Mouse (Mus musculus) myocyte (in vitro differentiated cells): ENCODE data around the gene Ube3b. TPM values are rescaled to one million over a fixed set of nuclear protein-coding genes. Genes with fewer than 3 reads are reported as not detected.

Source experiments
- H3K27me3 ChIP-seq: one replicate; pipeline ENCODE4 v1.6.1; 2011; ENCODE audit not compliant: control insufficient read depth, insufficient read depth, insufficient read length
- H3K36me3 ChIP-seq: one replicate; pipeline ENCODE4 v1.6.1; 2011; ENCODE audit not compliant: control insufficient read depth, insufficient read depth
- H3K4me2 ChIP-seq: one replicate; pipeline ENCODE4 v1.6.1; 2011; ENCODE audit warnings: low read depth, control low read depth
- H3K4me3 ChIP-seq: one replicate; pipeline ENCODE4 v1.5.1; 2011; ENCODE audit warnings: mild to moderate bottlenecking, control low read depth, moderate library complexity
- H3K79me2 ChIP-seq: one replicate; pipeline ENCODE4 v1.6.1; 2011; ENCODE audit not compliant: control insufficient read depth, insufficient read depth
- H3ac ChIP-seq: one replicate; pipeline ENCODE4 v1.6.1; 2011; ENCODE audit not compliant: control insufficient read depth, insufficient read length
- CEBPB ChIP-seq: IDR thresholded peaks from 2 replicates; pipeline ENCODE4 v1.6.1; 2011; ENCODE audit warnings: mild to moderate bottlenecking, moderate library complexity; ENCODE audit not compliant: poor library complexity, insufficient read depth, severe bottlenecking
- E2F4 ChIP-seq: IDR thresholded peaks from one replicate; pipeline ENCODE4 v1.6.1; 2011; ENCODE audit warnings: mild to moderate bottlenecking, control low read depth, moderate library complexity; ENCODE audit not compliant: insufficient read depth
- MAX ChIP-seq: IDR thresholded peaks from one replicate; pipeline ENCODE4 v1.6.1; 2011; ENCODE audit warnings: low read depth, mild to moderate bottlenecking, control low read depth
- MYOD1 ChIP-seq, 3 experiments: IDR thresholded peaks; one replicate each; pipeline ENCODE4 v1.6.1; 2011; ENCODE audit warnings: control low read depth in 2 of 3, low read depth in 2 of 3, mild to moderate bottlenecking in 2 of 3, moderate library complexity in 1 of 3; ENCODE audit not compliant: insufficient read length in 2 of 3, control insufficient read depth in 1 of 3
- MYOG ChIP-seq, 3 experiments: IDR thresholded peaks; one replicate each; pipeline ENCODE4 v1.6.1; 2011; ENCODE audit warnings: control low read depth in 2 of 3, low read depth in 2 of 3, mild to moderate bottlenecking in 2 of 3; ENCODE audit not compliant: insufficient read length in 2 of 3, control insufficient read depth in 1 of 3, insufficient read depth in 1 of 3
- POLR2A ChIP-seq: IDR thresholded peaks from one replicate; pipeline ENCODE4 v1.6.1; 2011; ENCODE audit warnings: low read depth, mild to moderate bottlenecking, control low read depth, moderate library complexity; ENCODE audit not compliant: insufficient read length
- POLR2AphosphoS2 ChIP-seq: IDR thresholded peaks from one replicate; pipeline ENCODE4 v1.6.1; 2011; ENCODE audit warnings: low read depth, control low read depth; ENCODE audit not compliant: insufficient read length
- REST ChIP-seq: IDR thresholded peaks from one replicate; pipeline ENCODE4 v1.6.1; 2011; ENCODE audit warnings: mild to moderate bottlenecking, control low read depth, moderate library complexity; ENCODE audit not compliant: insufficient read depth, insufficient read length
- SRF ChIP-seq: IDR thresholded peaks from one replicate; pipeline ENCODE4 v1.6.1; 2011; ENCODE audit warnings: low read depth; ENCODE audit not compliant: control insufficient read depth, insufficient read length
- TCF12 ChIP-seq: IDR thresholded peaks from one replicate; pipeline ENCODE4 v1.6.1; 2011; ENCODE audit warnings: mild to moderate bottlenecking, control low read depth; ENCODE audit not compliant: poor library complexity, insufficient read depth, severe bottlenecking
- TCF3 ChIP-seq: IDR thresholded peaks from one replicate; pipeline ENCODE4 v1.6.1; 2011; ENCODE audit warnings: low read depth, control low read depth; ENCODE audit not compliant: insufficient read length
- USF1 ChIP-seq: IDR thresholded peaks from one replicate; pipeline ENCODE4 v1.6.1; 2011; ENCODE audit warnings: low read depth, mild to moderate bottlenecking, control low read depth, moderate library complexity
- polyA plus RNA-seq: library from polyadenylated mRNA; unstranded; fragments of >200 nt; fragmentation: generic; extraction: Trizol; gene quantifications from one replicate; pipeline ENCODE4 v1.2.1, GENCODE M21; 2012; ENCODE audit warnings: missing spikeins

Ube3b gene
- polyA plus RNA-seq, 1 experiment: 56.0 TPM

- Histone ChIP-seq H3ac (no peak overlapping the region), H3K4me3 (no peak overlapping the region), H3K27me3 (peaks cover 21% of the 10 kb centered on the region), H3K4me2 (no peak overlapping the region), H3K36me3 (no peaks in the 10 kb centered on the region), H3K79me2 (no peaks in the 10 kb centered on the region)
- no peak for TF ChIP-seq E2F4
- no peak for TF ChIP-seq MYOG (IDR thresholded peaks at IDR 0.05; ENCODE audit: control insufficient read depth in 1 of 3, insufficient read depth in 1 of 3, insufficient read length in 2 of 3, low read depth in 2 of 3)
- TF ChIP-seq SRF: no peak
- no peak for TF ChIP-seq CEBPB
- TF ChIP-seq TCF12: no peak
- no peak for TF ChIP-seq POLR2A
- no peak for TF ChIP-seq MAX
- no peak for TF ChIP-seq POLR2AphosphoS2
- TF ChIP-seq USF1: no peak
- no peak for TF ChIP-seq MYOD1 (IDR thresholded peaks at IDR 0.05; ENCODE audit: control insufficient read depth in 1 of 3, insufficient read length in 2 of 3, low read depth in 2 of 3)
These were observed 81.9 kb downstream of the Ube3b start for GRCm38 (mm10) chr5:114462067-114463040.

GRCm38 (mm10) chr5:114464561-114464960, 84.2 kb downstream of the Ube3b start:
- TF ChIP-seq MAX (no peak), MYOG (IDR thresholded peaks at IDR 0.05; ENCODE audit: control insufficient read depth in 1 of 3, insufficient read depth in 1 of 3, insufficient read length in 2 of 3, low read depth in 2 of 3) (no peak), POLR2A (no peak), TCF3 (no peak), CEBPB (no peak), POLR2AphosphoS2 (no peak), SRF (no peak), TCF12 (no peak), E2F4 (no peak)
- no peak overlapping the region for H3ac ChIP-seq
- H3K4me3 ChIP-seq: no peak overlapping the region
- peaks cover 23% of the 10 kb centered on the region for H3K27me3 ChIP-seq
- H3K4me2 ChIP-seq: no peak overlapping the region
- no peaks in the 10 kb centered on the region for H3K36me3 ChIP-seq
- H3K79me2 ChIP-seq: no peaks in the 10 kb centered on the region

GRCm38 (mm10) chr5:114465641-114466040, 85.2 kb downstream of the Ube3b start:
- TF ChIP-seq SRF (no peak), POLR2A (no peak), REST (no peak), MYOD1 (IDR thresholded peaks at IDR 0.05; ENCODE audit: control insufficient read depth in 1 of 3, insufficient read length in 2 of 3, low read depth in 2 of 3) (no peak), POLR2AphosphoS2 (no peak), MYOG (IDR thresholded peaks at IDR 0.05; ENCODE audit: control insufficient read depth in 1 of 3, insufficient read depth in 1 of 3, insufficient read length in 2 of 3, low read depth in 2 of 3) (no peak), TCF12 (no peak), TCF3 (no peak)
- H3K4me3 ChIP-seq: no peak overlapping the region
- no peak overlapping the region for H3ac ChIP-seq
- H3K79me2 ChIP-seq: no peaks in the 10 kb centered on the region
- H3K36me3 ChIP-seq: no peaks in the 10 kb centered on the region
- no peak overlapping the region for H3K4me2 ChIP-seq
- H3K27me3 ChIP-seq: peaks cover 24% of the 10 kb centered on the region

- TF ChIP-seq MYOD1 (IDR thresholded peaks at IDR 0.05; ENCODE audit: control insufficient read depth in 1 of 3, insufficient read length in 2 of 3, low read depth in 2 of 3) (no peak), SRF (no peak), E2F4 (no peak), POLR2A (no peak), TCF12 (no peak)
- Histone ChIP-seq H3K36me3 (no peaks in the 10 kb centered on the region), H3K79me2 (no peaks in the 10 kb centered on the region), H3K4me3 (no peak overlapping the region), H3ac (no peak overlapping the region), H3K4me2 (no peak overlapping the region), H3K27me3 (peaks cover 24% of the 10 kb centered on the region)
These were observed 86.6 kb downstream of the Ube3b start for GRCm38 (mm10) chr5:114467019-114467418.

- Histone ChIP-seq H3K4me3 (no peak overlapping the region), H3K36me3 (no peaks in the 10 kb centered on the region), H3ac (no peak overlapping the region), H3K27me3 (peaks cover 27% of the 10 kb centered on the region), H3K79me2 (no peaks in the 10 kb centered on the region), H3K4me2 (no peak overlapping the region)
- TF ChIP-seq SRF: no peak
These were observed 87.0 kb downstream of the Ube3b start for GRCm38 (mm10) chr5:114467430-114467829.
